Mouse (Mus musculus) brain, embryonic 14.5 days (tissue): ENCODE data around the gene Ell.

Source experiments
- CTCF ChIP-seq: fragments of 200-500 bp; IDR thresholded peaks from 2 replicates; pipeline ENCODE4 v1.5.1; 2012; ENCODE audit warnings: inconsistent platforms, mild to moderate bottlenecking, moderate library complexity, borderline replicate concordance; ENCODE audit not compliant: insufficient read depth, insufficient read length; ENCODE audit errors: extremely low read depth
- POLR2A ChIP-seq: fragments of 200-500 bp; IDR thresholded peaks from 2 replicates; pipeline ENCODE4 v1.6.1; 2012; ENCODE audit warnings: mild to moderate bottlenecking, inconsistent platforms, borderline replicate concordance; ENCODE audit not compliant: poor library complexity, insufficient read depth, insufficient read length, severe bottlenecking; ENCODE audit errors: extremely low read depth

DNA sequence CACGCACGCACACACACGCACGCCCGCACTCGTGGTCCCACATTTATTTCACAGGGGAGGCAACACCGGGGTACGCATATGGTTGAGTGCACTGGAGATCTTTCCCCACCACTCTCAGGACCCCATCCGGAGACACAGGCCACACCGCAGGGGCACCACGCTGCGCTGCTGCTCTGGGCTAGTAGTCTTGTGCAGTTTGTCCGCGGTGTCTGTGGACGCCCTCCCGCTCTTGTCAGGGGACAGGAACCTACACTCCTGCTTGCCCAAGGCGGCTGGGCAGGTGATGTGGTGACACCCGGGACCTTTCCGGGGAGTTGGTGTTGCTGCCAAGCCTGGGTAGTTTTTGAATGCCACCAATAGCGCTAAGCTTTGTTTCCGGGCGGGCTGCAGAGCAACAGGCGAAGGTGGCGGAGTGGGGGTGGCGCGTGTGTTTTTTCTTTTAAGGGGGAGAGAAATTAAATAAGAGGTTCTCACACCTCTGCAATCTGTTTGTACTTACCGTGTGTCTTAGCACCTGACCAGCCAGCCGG is 44.8 kb upstream of the Ell start:
- TF ChIP-seq POLR2A (no peak), CTCF (no peak)
